Mouse (Mus musculus): ENCODE measurements around the gene Rptor. TPM values are rescaled to one million over a fixed set of nuclear protein-coding genes. Genes with fewer than 3 reads are reported as not detected.

The Rptor gene
- polyA plus RNA-seq, 1 experiment from 2014 or later, result 12.5 TPM

DNA sequence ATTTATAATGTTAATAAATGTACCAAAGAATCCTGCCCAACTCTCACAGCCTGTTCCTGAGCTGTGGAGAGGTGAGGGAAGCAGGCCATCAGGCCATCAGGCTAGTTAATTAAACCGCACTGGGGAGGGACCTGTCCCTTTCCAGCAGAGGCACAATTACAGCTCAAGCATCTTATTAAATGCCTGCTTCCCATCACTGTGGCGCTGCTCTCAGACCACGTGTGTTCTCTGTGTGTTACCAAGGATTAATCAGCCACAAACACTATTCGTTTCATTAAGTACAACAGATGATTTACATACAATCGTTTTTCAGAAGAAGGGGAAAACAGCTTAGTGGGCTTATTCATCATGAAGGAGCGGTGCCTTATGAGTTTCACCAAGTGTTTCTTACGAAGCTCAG lies 142.6 kb downstream of the Rptor start:
- Histone ChIP-seq H3K36me3 (no peaks in the 10 kb centered on the region), H3K4me3 (no peak overlapping the region), H3K9me3 (no peaks in the 10 kb centered on the region), H3K4me1 (peaks cover 11% of the 10 kb centered on the region), H3K27me3 (no peaks in the 10 kb centered on the region), H3K4me2 (no peak overlapping the region), H3K27ac (no peak overlapping the region), H3K9ac (no peak overlapping the region)
- no peak for ATAC-seq (ENCODE audit: insufficient number of reproducible peaks, insufficient read depth, low FRiP score, low TSS enrichment, low read depth)
- WGBS, result 87% methylated on average over 7 of the region's 7 CpGs

DNA sequence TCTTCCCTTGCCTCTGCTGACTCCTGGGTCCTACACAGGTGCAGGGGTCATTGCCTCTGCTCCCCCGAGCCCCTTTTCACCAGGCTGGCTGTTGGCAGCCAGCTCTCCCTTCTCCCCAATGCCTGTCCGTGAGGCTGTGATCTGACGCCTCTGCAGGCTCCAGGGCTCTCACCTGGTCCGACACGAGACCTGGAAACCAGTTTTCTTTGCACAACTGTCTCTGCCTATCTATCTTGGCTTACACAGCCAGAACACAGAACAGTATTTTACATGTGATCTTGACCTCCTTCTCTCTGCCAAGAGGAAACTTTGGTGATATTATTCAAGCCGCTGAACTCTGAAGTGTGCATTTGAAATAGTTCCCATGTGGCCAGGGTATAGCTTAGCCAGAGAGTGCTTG lies 151.8 kb downstream of the Rptor start:
- Histone ChIP-seq H3K36me3 (peaks cover 27% of the 10 kb centered on the region), H3K4me2 (no peak overlapping the region), H3K9me3 (no peaks in the 10 kb centered on the region), H3K4me3 (no peak overlapping the region), H3K27me3 (no peaks in the 10 kb centered on the region), H3K27ac (no peak overlapping the region), H3K4me1 (no peaks in the 10 kb centered on the region), H3K9ac (no peak overlapping the region)
- ATAC-seq (ENCODE audit: insufficient number of reproducible peaks, insufficient read depth, low FRiP score, low TSS enrichment, low read depth), result no peak
- 82% methylated on average over 6 of the region's 6 CpGs for WGBS

DNA sequence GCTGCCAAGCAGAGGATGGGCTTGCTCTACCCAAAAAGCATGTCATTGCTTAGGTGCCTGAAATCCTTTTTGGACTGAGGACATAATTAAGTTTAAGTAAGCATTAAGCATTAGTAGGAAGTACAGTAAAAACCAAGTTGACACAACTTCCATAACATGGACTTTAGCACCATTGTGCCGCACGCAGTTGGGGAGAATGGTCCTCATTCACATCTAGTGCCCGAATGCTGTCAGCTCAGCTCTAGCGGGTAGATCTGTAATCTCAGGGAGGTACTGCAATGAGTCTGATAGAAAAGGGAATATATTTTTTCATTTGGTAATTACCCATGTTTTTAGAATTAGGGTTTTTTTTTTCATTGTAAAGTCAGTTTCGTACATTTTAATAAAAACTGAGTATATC lies 155.5 kb downstream of the Rptor start:
- Histone ChIP-seq H3K4me3 (no peak overlapping the region), H3K36me3 (peaks cover 24% of the 10 kb centered on the region), H3K27me3 (no peaks in the 10 kb centered on the region), H3K4me1 (0 out of 2 replicates have a peak, but pooled peaks cover 2% of the 10 kb centered on the region), H3K27ac (no peak overlapping the region), H3K4me2 (no peak overlapping the region), H3K9ac (no peak overlapping the region), H3K9me3 (no peaks in the 10 kb centered on the region)
- WGBS, result 88% methylated on average over 5 of the region's 5 CpGs
- ATAC-seq (ENCODE audit: insufficient number of reproducible peaks, insufficient read depth, low FRiP score, low TSS enrichment, low read depth), result no peak

DNA sequence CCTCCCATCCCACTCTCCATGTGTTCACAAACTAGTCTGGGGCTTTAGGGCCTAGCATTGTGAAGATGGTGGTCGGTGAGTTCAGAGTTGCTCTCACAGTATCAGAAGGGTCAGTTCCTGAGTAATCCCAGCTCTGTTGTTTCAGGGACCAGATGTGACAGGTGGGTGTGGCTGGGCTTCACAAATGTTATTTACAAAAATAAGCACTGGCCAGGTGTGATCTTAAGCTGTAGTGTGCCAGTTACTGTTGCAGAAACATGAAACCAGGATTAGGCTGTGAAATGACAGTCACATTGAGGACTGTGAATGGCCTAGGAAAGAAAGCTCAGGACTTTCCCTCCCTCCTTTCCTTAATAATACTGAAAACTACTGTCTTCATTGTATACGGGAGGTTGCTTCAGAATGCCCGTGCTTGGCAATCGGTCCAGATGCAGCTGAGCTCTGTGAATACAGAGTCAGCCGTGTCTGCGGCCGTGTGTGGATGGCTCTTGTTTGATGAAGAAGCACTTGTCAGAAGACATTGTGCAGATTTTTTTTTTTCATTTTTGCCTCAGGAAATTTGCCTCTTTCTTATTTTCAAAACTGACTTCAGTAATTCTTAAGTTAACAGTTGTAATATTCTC lies 156.1 kb downstream of the Rptor start:
- no peak overlapping the region for H3K9ac ChIP-seq
- WGBS, result 70% methylated on average over 7 of the region's 7 CpGs
- H3K27me3 ChIP-seq, result no peaks in the 10 kb centered on the region
- no peak overlapping the region for H3K27ac ChIP-seq
- peaks cover 24% of the 10 kb centered on the region for H3K36me3 ChIP-seq
- ATAC-seq (ENCODE audit: insufficient number of reproducible peaks, insufficient read depth, low FRiP score, low TSS enrichment, low read depth), result no peak
- H3K9me3 ChIP-seq, result no peaks in the 10 kb centered on the region
- no peak overlapping the region for H3K4me3 ChIP-seq
- no peak overlapping the region for H3K4me2 ChIP-seq
- H3K4me1 ChIP-seq, result 0 out of 2 replicates have a peak, but pooled peaks cover 2% of the 10 kb centered on the region

DNA sequence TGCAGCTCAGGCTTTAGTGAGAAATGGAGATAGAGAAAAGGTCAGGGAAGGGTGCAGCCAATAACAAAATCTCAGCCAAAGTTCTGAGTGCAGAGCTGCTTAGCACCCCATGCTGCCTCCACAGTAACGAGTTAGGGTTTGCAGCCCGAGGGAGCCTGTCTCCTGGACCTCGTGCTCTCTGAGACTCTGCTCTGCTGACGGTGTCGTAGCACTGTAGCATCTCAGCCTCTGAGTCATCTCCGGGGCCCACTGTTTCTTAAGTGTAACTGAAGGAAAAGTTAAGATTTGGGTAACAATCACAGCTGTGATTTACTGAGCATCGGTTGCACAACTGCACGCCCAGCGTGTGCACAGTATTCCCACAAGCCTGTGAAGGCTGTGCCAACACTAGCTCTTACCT lies 160.2 kb downstream of the Rptor start:
- H3K27me3 ChIP-seq, result no peaks in the 10 kb centered on the region
- H3K9me3 ChIP-seq, result no peaks in the 10 kb centered on the region
- no peak overlapping the region for H3K4me3 ChIP-seq
- H3K4me2 ChIP-seq, result no peak overlapping the region
- peaks cover 5% of the 10 kb centered on the region; the same call in 1 of the 2 replicates for H3K4me1 ChIP-seq
- H3K36me3 ChIP-seq, result peaks cover 9% of the 10 kb centered on the region
- H3K9ac ChIP-seq, result no peak overlapping the region
- WGBS, result 88% methylated on average over 9 of the region's 9 CpGs
- no peak for ATAC-seq (ENCODE audit: insufficient number of reproducible peaks, insufficient read depth, low FRiP score, low TSS enrichment, low read depth)
- H3K27ac ChIP-seq, result no peak overlapping the region

DNA sequence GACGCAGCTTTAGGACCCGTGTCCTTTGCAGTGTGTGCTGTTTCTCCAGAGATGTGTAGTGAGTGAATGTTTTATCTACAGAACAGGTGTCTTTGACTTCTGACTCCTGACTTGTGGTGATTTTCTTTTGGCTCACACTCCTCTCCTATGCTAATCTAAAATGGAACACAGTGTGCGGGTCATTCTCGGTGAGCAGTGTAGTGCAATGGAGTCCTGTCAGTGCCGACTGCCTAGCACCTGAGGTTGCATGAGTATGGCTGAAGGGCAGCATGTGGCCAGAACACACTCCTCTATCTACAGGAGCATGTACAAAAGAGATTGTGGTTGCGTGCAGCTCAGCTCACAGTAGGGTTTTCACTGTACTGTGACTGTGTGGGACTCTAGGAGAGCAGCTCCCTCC lies 163.3 kb downstream of the Rptor start:
- Histone ChIP-seq H3K4me1 (peaks cover 3% of the 10 kb centered on the region; the same call in 1 of the 2 replicates), H3K9me3 (no peaks in the 10 kb centered on the region), H3K4me2 (no peak overlapping the region), H3K4me3 (no peak overlapping the region), H3K27me3 (no peaks in the 10 kb centered on the region), H3K27ac (no peak overlapping the region), H3K9ac (no peak overlapping the region), H3K36me3 (peaks cover 6% of the 10 kb centered on the region; the same call in 1 of the 2 replicates)
- 95% methylated on average over 6 of the region's 6 CpGs for WGBS
- ATAC-seq (ENCODE audit: insufficient number of reproducible peaks, insufficient read depth, low FRiP score, low TSS enrichment, low read depth), result no peak

DNA sequence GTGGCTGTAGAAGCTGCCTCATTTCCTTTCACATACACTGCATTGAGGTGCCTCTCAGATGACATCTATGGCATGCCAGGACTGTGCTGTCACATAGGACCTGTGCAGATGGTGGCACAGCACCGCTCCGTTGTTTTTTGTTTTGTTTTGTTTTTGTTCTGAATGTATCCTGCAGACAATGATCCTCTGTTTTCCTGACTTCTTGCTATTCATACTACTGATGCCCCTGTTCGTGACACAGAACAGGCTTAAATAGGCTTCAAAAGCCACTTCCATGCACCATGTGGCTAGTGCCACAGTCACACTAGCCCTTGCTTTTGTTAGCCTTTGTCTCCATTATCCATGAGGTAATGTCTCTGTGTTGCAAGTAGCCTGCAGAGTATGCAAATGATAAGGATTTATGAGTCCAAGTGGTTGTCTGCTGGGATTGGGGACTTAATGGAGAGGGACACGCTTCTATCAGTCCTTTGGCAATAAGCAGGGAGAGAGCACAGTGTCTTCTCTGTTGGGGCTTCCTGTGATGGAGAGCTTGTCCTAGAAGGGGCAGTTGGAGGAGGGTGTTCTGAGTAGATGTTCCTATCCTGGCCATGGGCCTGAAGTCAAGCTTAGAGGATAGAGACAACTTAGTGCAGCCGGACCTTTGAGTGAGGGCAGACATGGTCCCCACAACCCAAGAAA lies 164.2 kb downstream of the Rptor start:
- Histone ChIP-seq H3K9me3 (no peaks in the 10 kb centered on the region), H3K9ac (no peak overlapping the region), H3K27me3 (no peaks in the 10 kb centered on the region), H3K36me3 (peaks cover 14% of the 10 kb centered on the region), H3K4me2 (no peak overlapping the region), H3K27ac (no peak overlapping the region), H3K4me3 (no peak overlapping the region), H3K4me1 (peaks cover 3% of the 10 kb centered on the region; the same call in 1 of the 2 replicates)
- WGBS, result 86% methylated on average over 5 of the region's 5 CpGs
- ATAC-seq (ENCODE audit: insufficient number of reproducible peaks, insufficient read depth, low FRiP score, low TSS enrichment, low read depth), result no peak

DNA sequence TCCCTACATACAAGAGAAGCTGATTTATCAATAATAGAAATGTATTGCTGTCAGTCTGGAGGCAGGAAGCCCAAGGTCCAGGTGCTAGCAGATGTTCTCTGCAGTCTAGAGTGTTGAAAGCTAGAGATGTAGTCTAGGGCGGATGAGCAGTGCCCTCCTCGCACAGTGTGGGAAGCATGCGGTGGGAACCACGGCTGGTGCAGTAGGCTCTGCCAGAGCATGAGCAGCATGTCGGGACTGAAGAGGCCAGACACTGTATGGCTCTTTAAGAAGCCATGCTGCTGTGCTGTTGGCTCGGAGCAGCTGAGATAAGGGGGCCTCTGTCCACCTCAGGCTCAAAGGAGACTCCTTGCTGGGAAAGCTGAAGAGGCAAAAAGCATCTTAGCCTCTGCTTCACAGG lies 164.8 kb downstream of the Rptor start:
- Histone ChIP-seq H3K27me3 (no peaks in the 10 kb centered on the region), H3K4me3 (no peak overlapping the region), H3K9ac (no peak overlapping the region), H3K27ac (no peak overlapping the region), H3K9me3 (no peaks in the 10 kb centered on the region), H3K4me1 (peaks cover 3% of the 10 kb centered on the region; the same call in 1 of the 2 replicates), H3K36me3 (peaks cover 14% of the 10 kb centered on the region), H3K4me2 (no peak overlapping the region)
- ATAC-seq (ENCODE audit: insufficient number of reproducible peaks, insufficient read depth, low FRiP score, low TSS enrichment, low read depth), result no peak
- 71% methylated on average over 6 of the region's 6 CpGs for WGBS

DNA sequence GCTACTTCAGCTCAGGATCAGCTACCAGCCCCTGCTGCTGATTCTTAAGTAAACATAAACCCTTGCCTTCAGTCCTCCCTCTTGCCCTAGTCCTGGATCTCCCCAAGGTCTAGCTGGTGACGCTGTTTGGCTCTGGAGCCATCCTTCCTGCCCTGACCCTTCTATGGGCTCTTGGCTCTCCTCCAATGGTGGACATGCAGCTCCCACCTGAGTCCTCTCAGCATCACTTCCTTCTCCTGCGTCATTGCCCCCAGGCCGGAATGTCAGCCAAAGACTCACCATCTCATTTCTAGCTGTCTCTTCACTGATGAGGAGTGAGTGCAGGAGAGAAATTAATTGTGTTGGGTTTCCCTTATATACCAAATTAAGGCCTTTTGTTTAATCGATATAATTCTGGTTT lies 165.8 kb downstream of the Rptor start:
- Histone ChIP-seq H3K9me3 (no peaks in the 10 kb centered on the region), H3K4me3 (no peak overlapping the region), H3K36me3 (peaks cover 14% of the 10 kb centered on the region), H3K27me3 (no peaks in the 10 kb centered on the region), H3K4me1 (peaks cover 3% of the 10 kb centered on the region; the same call in 1 of the 2 replicates), H3K4me2 (no peak overlapping the region), H3K9ac (no peak overlapping the region), H3K27ac (no peak overlapping the region)
- WGBS, result 95% methylated on average over 4 of the region's 4 CpGs
- ATAC-seq (ENCODE audit: insufficient number of reproducible peaks, insufficient read depth, low FRiP score, low TSS enrichment, low read depth), result no peak

DNA sequence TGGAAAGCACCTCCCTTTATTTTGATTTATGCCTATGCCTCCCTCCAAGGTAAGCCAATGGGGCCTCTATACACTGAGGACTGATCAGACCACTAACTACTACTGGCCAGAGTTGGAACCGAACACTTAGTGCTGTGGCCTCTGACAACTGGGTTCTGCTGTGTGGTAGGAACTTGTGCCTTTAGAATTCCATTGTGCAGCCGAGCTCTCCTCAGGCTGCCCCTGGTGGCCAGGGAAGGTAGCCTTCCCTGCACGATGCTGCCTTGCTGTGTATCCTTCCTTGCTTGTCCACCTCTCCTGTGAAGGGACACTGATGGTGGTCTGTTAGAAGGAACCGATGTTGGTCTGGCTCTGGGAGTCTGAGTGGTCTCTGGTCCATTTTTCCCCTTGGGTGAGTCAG lies 167.0 kb downstream of the Rptor start:
- Histone ChIP-seq H3K4me2 (no peak overlapping the region), H3K9me3 (no peaks in the 10 kb centered on the region), H3K27ac (no peak overlapping the region), H3K27me3 (no peaks in the 10 kb centered on the region), H3K9ac (no peak overlapping the region), H3K36me3 (peaks cover 14% of the 10 kb centered on the region), H3K4me1 (peaks cover 1% of the 10 kb centered on the region; the same call in 1 of the 2 replicates), H3K4me3 (no peak overlapping the region)
- 63% methylated on average over 4 of the region's 4 CpGs for WGBS
- ATAC-seq (ENCODE audit: insufficient number of reproducible peaks, insufficient read depth, low FRiP score, low TSS enrichment, low read depth), result no peak

DNA sequence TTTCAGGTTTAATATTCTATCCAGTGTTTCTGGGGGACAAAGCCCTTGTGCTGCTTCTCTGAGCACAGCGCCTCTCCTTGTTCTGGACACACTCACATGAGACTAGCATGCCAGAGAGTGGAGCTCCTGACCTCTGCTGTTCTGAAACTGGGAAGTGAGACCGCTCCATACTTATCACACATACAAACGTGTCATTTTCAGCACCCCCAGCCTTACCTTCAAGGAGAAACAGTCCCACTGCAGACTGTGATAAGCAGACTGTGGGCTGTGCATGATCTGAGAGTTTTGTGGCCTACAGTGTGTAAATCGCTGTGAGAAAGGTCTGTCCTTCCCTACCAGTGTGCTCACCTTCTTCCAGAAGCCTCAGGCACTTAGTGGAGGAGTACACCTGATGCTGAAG lies 168.3 kb downstream of the Rptor start:
- Histone ChIP-seq H3K9me3 (peaks cover 9% of the 10 kb centered on the region), H3K27ac (no peak overlapping the region), H3K4me1 (no peaks in the 10 kb centered on the region), H3K4me3 (no peak overlapping the region), H3K4me2 (no peak overlapping the region), H3K27me3 (no peaks in the 10 kb centered on the region), H3K36me3 (peaks cover 17% of the 10 kb centered on the region), H3K9ac (no peak overlapping the region)
- ATAC-seq (ENCODE audit: insufficient number of reproducible peaks, insufficient read depth, low FRiP score, low TSS enrichment, low read depth), result no peak
- WGBS, result 93% methylated on average over 4 of the region's 4 CpGs

DNA sequence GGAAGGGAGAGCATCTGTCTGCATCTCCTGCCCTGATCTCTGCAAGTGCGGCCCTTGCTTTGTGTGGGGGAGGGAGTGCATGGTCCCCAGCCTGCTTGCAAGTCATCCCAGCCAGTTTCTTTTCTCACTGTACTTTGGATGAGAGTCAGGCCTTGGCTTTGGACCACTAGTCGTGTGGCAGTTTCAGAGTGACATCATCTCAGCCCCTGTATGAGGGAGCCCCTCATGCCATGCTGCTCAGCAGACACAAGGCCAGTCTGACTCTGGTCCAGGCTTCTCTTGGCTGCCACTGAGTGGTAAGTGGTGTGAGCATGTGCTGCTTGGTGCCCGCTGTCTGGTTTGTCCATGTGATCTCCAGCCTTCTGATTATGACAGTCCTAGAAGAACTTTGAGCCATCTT lies 170.2 kb downstream of the Rptor start:
- peaks cover 20% of the 10 kb centered on the region for H3K36me3 ChIP-seq
- ATAC-seq (ENCODE audit: insufficient number of reproducible peaks, insufficient read depth, low FRiP score, low TSS enrichment, low read depth), result no peak
- WGBS, result 83% methylated on average over 3 of the region's 3 CpGs

More for the DNA sequence above, 170.2 kb downstream of the Rptor start:
- no peak overlapping the region for H3K27ac ChIP-seq
- H3K4me2 ChIP-seq, result no peak overlapping the region
- peaks cover 12% of the 10 kb centered on the region for H3K9me3 ChIP-seq
- H3K27me3 ChIP-seq, result no peaks in the 10 kb centered on the region
- H3K4me1 ChIP-seq, result no peaks in the 10 kb centered on the region
- H3K4me3 ChIP-seq, result no peak overlapping the region
- no peak overlapping the region for H3K9ac ChIP-seq
